Mouse (Mus musculus) layer of hippocampus, postnatal 14 days (tissue): ENCODE results near the gene Ptprn2. TPM values are rescaled to one million over a fixed set of nuclear protein-coding genes. Genes with fewer than 3 reads are reported as not detected.

ENCODE experiments used
- DNase-seq, 2 experiments: peaks; one replicate each; pipeline ENCODE4 v3.0.0; 2021 to 2022; ENCODE audit warnings: low spot score in 2 of 2, mixed read lengths in 1 of 2
- total RNA-seq, 2 experiments: library from RNA; stranded (reverse); gene quantifications; 2 replicates each; pipeline ENCODE4 v1.2.3; 2021

Ptprn2 gene
- total RNA-seq, 2 experiments from 2014 or later = 256 to 277 TPM

GRCm38 (mm10) chr12:117252426-117252779 lies 766.9 kb downstream of the Ptprn2 start:
- no peak for DNase-seq

- DNase-seq = no peak
These were observed 768.8 kb downstream of the Ptprn2 start for GRCm38 (mm10) chr12:117254356-117254755.

GRCm38 (mm10) chr12:117255325-117255724 lies 769.8 kb downstream of the Ptprn2 start:
- no peak for DNase-seq

GRCm38 (mm10) chr12:117255776-117256342 lies 770.3 kb downstream of the Ptprn2 start:
- DNase-seq = no peak

- no peak for DNase-seq
These were observed 771.3 kb downstream of the Ptprn2 start for GRCm38 (mm10) chr12:117256849-117257204.

GRCm38 (mm10) chr12:117257205-117257920 lies 771.8 kb downstream of the Ptprn2 start:
- no peak for DNase-seq

GRCm38 (mm10) chr12:117257921-117258497 lies 772.5 kb downstream of the Ptprn2 start:
- peak in 1 of 2 experiments; percentile 72 for DNase-seq

GRCm38 (mm10) chr12:117260391-117261164 lies 775.1 kb downstream of the Ptprn2 start:
- DNase-seq = no peak

GRCm38 (mm10) chr12:117261165-117261440 lies 775.6 kb downstream of the Ptprn2 start:
- DNase-seq = no peak

- DNase-seq = no peak
These were observed 776.5 kb downstream of the Ptprn2 start for GRCm38 (mm10) chr12:117262003-117262402.

- DNase-seq = no peak
These were observed 777.6 kb downstream of the Ptprn2 start for GRCm38 (mm10) chr12:117263081-117263480.

GRCm38 (mm10) chr12:117265211-117265610 lies 779.7 kb downstream of the Ptprn2 start:
- no peak for DNase-seq

GRCm38 (mm10) chr12:117268543-117269172 lies 783.1 kb downstream of the Ptprn2 start:
- DNase-seq = no peak

GRCm38 (mm10) chr12:117269310-117269709 lies 783.8 kb downstream of the Ptprn2 start:
- DNase-seq = no peak

GRCm38 (mm10) chr12:117270199-117270598 lies 784.7 kb downstream of the Ptprn2 start:
- no peak for DNase-seq

- DNase-seq = no peak
These were observed 787.6 kb downstream of the Ptprn2 start for GRCm38 (mm10) chr12:117273166-117273565.

GRCm38 (mm10) chr12:117274576-117274975 lies 789.1 kb downstream of the Ptprn2 start:
- DNase-seq = no peak

- no peak for DNase-seq
These were observed 795.3 kb downstream of the Ptprn2 start for GRCm38 (mm10) chr12:117280790-117281189.

- no peak for DNase-seq
These were observed 797.1 kb downstream of the Ptprn2 start for GRCm38 (mm10) chr12:117282659-117283058.

- no peak for DNase-seq
These were observed 801.9 kb downstream of the Ptprn2 start for GRCm38 (mm10) chr12:117287456-117287855.

- no peak for DNase-seq
These were observed 806.4 kb downstream of the Ptprn2 start for GRCm38 (mm10) chr12:117291943-117292342.

GRCm38 (mm10) chr12:117296792-117297191 lies 811.3 kb downstream of the Ptprn2 start:
- no peak for DNase-seq
